Mouse (Mus musculus) right cerebral cortex, postnatal 36 days (tissue): ENCODE data around the gene Prl8a2.

Experiments
- DNase-seq, 2 experiments: peaks; one replicate each; pipeline ENCODE4 v3.0.0; 2022; ENCODE audit warnings: low spot score in 2 of 2, mixed read lengths in 1 of 2

The Prl8a2 gene

DNA sequence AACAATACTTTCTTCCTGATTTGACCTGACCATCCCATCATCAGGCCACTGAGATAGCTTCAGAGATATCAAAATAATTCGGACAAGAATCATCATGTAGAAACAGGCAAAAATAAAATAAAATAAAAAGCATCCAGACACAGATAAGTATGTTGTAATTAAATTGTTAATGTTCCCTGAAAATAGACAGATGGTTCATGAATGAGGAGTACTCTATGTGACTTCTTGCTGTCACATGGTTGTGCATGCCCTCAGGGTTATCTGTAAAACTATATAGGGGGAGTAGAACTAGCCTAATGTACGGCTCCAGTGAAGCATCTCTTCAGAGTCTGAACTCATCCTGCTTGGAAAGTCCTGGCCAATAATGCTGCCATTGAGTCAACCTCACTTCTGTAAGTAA is at the start of gene Prl8a2:
Prl8a2 (plus strand) TSS at position 301 of the 400 bp plus-strand sequence.
- DNase-seq, result no peak

DNA sequence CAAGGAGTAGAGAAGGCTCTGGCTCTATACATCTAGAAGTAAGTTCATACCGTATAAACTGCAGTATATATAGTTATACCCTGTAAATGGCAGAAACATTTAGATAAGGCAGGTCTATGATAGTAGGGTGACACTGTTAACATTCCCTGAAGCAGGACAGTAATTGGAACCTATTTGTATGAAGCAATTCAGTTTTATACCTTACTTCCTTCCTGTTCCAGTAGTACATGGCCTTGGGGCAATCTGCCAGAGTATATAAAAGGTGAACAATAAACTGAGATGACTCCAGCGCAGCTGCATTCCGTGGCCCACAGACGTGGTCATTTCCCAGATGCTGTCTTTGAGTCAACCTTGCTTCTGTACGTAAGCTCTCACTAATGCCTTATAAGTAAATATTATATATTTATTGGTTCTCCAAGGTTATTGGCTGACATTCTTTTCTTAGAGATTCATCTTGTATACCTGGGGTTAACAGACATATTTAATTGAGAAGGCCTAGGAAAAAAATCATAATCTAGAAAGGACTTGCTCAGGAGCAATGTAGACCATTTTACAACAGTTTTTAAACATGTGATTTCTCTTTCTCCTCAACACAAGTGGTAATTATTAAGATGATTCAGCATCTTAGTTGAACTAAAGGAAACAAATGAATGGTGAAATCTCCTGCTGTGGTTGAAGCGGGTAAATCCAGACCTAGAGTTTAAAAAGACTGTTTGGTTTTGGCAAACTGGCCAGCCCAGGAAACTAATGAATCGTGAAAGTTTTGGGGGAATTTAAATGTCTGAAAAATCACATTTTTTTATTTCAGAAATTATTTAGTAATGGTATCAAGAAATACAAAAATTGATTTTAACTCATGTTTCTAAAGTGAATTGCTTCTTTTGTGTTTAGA is 32.9 kb upstream of the Prl8a2 start, which contains the start of gene Prl6a1:
Prl6a1 (plus strand) TSS at position 294 of the 892 bp plus-strand sequence.
- no peak for DNase-seq

DNA sequence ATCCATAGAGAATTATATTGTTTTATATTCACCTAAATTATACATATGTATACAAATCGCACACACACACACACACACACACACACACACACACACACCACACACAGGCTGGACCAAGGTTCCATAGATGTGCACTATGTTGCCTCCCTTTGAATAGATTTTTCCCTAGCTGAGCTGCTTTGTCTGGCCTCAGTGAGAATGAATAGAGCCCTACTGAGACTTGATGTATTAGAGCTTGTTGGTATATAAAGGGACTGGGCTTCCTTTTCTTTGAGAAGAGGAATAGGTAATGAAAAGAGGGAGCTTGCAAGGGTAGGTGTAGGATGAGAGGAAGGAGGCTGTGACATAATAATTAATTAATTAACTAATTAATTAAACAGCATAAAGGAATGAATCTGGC is 10.5 kb upstream of the Prl8a2 start:
- no peak for DNase-seq

DNA sequence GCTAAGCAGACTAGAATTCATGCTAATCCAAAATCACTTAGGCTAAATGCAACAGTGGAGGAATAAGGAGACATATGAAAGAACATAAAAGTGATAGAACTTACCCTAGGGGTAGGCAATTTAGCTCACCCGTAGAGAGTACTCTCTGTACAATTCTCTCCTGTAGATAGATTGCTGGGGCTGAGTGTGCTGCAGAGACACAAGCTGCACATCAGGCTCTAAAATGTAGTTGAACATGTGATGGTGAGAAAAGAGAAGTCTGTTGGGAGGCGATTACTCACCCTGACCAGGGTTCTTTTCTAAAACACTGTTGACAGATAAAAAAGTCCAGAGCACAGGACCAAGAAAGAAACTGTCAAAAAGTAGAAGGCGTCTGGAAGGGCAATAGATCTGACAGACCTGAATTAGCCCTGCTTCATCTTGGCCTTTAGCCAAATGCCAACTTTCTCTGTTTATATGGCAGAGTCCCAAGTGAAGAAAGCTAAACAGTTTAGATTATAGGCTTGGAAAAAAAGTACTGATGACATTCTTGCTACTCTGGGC is 2.7 kb upstream of the Prl8a2 start:
- DNase-seq, result no peak

DNA sequence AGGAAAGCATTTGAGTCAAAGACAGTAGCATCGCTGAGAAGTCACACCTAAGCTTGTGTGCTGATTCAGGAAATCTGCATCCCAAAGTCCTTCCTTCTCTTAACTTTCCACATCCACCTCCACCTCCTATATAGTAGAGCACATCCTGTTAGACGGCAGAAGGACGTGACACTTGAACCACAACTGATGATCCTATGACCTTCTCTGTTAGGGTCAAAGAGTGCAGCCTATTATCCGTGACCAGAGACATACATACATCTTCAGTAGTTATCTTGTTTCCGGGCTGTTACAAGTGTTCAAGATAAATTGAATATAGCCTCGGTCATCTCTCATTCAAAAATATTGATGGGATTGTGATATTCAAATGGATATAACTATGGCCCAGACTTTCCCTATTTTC is 45.3 kb downstream of the Prl8a2 start, which contains the start of gene Prl2b1:
Prl2b1 (minus strand) TSS at position 101 of the 400 bp plus-strand sequence.
- DNase-seq, result no peak

DNA sequence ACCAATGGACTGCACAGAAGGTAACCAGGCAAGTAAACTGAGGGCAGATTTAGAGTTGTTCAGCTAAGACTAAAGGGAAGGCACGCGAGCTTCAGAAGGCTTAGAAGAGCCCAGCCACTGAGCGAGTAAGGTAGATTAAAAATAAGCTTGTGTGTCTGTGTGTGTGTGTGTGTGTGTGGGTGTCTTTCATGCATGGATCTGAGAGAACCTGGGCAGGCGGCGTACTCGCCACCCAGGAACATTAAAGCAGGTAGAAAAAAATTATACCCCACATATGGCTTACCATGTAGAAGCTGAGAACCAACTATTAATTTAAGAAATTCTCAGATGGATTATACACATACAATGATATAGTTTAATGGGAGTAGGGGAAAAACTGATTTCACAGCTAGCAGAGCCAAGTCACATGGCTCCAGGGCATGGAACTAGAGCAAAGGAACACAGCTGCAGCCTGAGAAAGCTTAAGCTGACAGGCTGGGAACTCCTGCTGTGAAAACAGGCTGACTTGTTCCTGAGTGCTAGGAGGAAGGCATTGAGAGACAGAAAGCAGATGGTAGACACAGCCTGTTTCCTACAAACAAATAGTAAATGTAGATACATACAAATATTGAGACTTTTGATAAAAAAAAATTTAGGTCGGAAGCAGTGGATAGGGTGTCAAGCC is 53.7 kb downstream of the Prl8a2 start:
- DNase-seq, result no peak
